Mouse (Mus musculus) midbrain, embryonic 11.5 days (tissue): Measurements from ENCODE around the gene Camk1d. TPM values are rescaled to one million over a fixed set of nuclear protein-coding genes. Genes with fewer than 3 reads are reported as not detected.
A peak's percentile ranks its signal among the peaks of the same experiment; 100 is the strongest.

ENCODE experiments used
- ATAC-seq: fragments of 200-750 bp; cut with Nextera tagmentation; 2 replicates; pipeline ENCODE4 v1.8.0; 2017; ENCODE audit warnings: moderate TSS enrichment, moderate library complexity; ENCODE audit not compliant: low FRiP score
- DNase-seq: peaks from one replicate; pipeline ENCODE4 v3.0.0; 2015; ENCODE audit warnings: low spot score; ENCODE audit errors: missing footprints
- H3K27ac ChIP-seq: fragments of 300-500 bp; sonication (generic); 2 replicates; pipeline ENCODE4 v1.5.1; 2014; ENCODE audit warnings: low read depth, low read length
- H3K27me3 ChIP-seq: fragments of 300-500 bp; sonication (generic); 2 replicates; pipeline ENCODE4 v1.6.1; 2014; ENCODE audit warnings: mild to moderate bottlenecking, low read length, moderate library complexity, mixed read lengths; ENCODE audit not compliant: control insufficient read depth, insufficient read depth
- H3K36me3 ChIP-seq: fragments of 300-500 bp; sonication (generic); 2 replicates; pipeline ENCODE4 v1.6.1; 2014; ENCODE audit warnings: mild to moderate bottlenecking, low read length, moderate library complexity, mixed read lengths; ENCODE audit not compliant: control insufficient read depth, insufficient read depth
- H3K4me1 ChIP-seq: fragments of 300-500 bp; sonication (generic); 2 replicates; pipeline ENCODE4 v1.6.1; 2014; ENCODE audit warnings: low read length; ENCODE audit not compliant: control insufficient read depth, insufficient read depth
- H3K4me2 ChIP-seq: fragments of 300-500 bp; sonication (generic); 2 replicates; pipeline ENCODE4 v1.6.1; 2014; ENCODE audit warnings: mild to moderate bottlenecking, moderate library complexity
- H3K4me3 ChIP-seq: fragments of 300-500 bp; sonication (generic); 2 replicates; pipeline ENCODE4 v1.5.1; 2014; ENCODE audit warnings: low read depth, low read length
- H3K9ac ChIP-seq: fragments of 300-500 bp; sonication (generic); 2 replicates; pipeline ENCODE4 v1.6.1; 2014; ENCODE audit warnings: low read length
- H3K9me3 ChIP-seq: fragments of 300-500 bp; sonication (generic); 2 replicates; pipeline ENCODE4 v1.6.1; 2016; ENCODE audit warnings: low read length; ENCODE audit not compliant: control insufficient read depth
- WGBS: fragments of 180-500 bp; shearing (Covaris S2); extraction: QIAGEN DNeasy Blood & Tissue Kit; methylation state at CpG from one replicate; pipeline ENCODE4 v1.1.7; 2014; 5-methylcytosine and 5-hydroxymethylcytosine counted together
- polyA plus RNA-seq: library from polyadenylated mRNA; unstranded; fragments of >200 nt; fragmentation: Nextera tagmentation; extraction: Ambion mirVana; gene quantifications from 2 replicates; pipeline ENCODE4 v1.2.1, GENCODE M21; 2014

The Camk1d gene
- polyA plus RNA-seq, 1 experiment from 2014 or later = 2.0 TPM

- Histone ChIP-seq H3K36me3 (no peaks in the 10 kb centered on the region), H3K4me3 (no peak overlapping the region), H3K27me3 (no peaks in the 10 kb centered on the region), H3K9ac (no peak overlapping the region), H3K27ac (no peak overlapping the region), H3K4me2 (no peak overlapping the region), H3K9me3 (no peaks in the 10 kb centered on the region), H3K4me1 (no peaks in the 10 kb centered on the region)
- ATAC-seq (no peak), DNase-seq (no peak)
- 69% methylated on average over 8 of the region's 8 CpGs for WGBS
Observed at GRCm38 (mm10) chr2:5698451-5698850, 15.9 kb downstream of the Camk1d start.

DNA sequence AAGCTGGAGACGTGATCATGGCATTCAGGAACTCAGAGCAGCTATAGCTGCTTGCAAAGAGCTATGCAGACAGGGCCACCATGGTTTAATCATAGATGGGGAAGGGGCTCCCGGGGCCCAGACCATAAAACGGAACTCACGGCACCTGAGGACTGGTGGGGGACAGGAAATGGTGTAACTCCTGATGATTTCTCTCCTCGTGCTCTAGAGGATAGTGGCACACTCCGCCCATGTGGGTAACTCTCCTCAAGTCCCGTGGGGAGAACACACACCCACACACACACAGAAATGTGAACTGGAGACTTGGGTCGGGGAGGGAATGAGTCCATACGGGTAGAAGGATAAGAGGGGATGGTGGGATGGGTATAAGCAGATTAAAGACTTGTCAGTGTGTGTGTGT is 20.2 kb downstream of the Camk1d start:
- Histone ChIP-seq H3K27ac (no peak overlapping the region), H3K9me3 (no peaks in the 10 kb centered on the region), H3K4me3 (no peak overlapping the region), H3K9ac (no peak overlapping the region), H3K4me1 (no peaks in the 10 kb centered on the region), H3K36me3 (no peaks in the 10 kb centered on the region), H3K27me3 (no peaks in the 10 kb centered on the region), H3K4me2 (no peak overlapping the region)
- DNase-seq (no peak), ATAC-seq (no peak)
- WGBS = 80% methylated on average over 9 of the region's 9 CpGs

- no peak overlapping the region for H3K27ac ChIP-seq
- H3K4me3 ChIP-seq = no peak overlapping the region
- no peak overlapping the region for H3K4me2 ChIP-seq
- no peak overlapping the region for H3K9ac ChIP-seq
- H3K9me3 ChIP-seq = no peaks in the 10 kb centered on the region
- WGBS = 79% methylated on average over 3 of the region's 3 CpGs
- DNase-seq (no peak), ATAC-seq (no peak)
- no peaks in the 10 kb centered on the region for H3K27me3 ChIP-seq
- H3K4me1 ChIP-seq = no peaks in the 10 kb centered on the region
- H3K36me3 ChIP-seq = no peaks in the 10 kb centered on the region
Observed at GRCm38 (mm10) chr2:5691729-5692128, 22.6 kb downstream of the Camk1d start.

GRCm38 (mm10) chr2:5683366-5683765 is 30.9 kb downstream of the Camk1d start:
- DNase-seq = no peak
- H3K27me3 ChIP-seq = no peaks in the 10 kb centered on the region
- no peaks in the 10 kb centered on the region for H3K36me3 ChIP-seq
- H3K4me1 ChIP-seq = no peaks in the 10 kb centered on the region
- ATAC-seq = no peak
- H3K4me3 ChIP-seq = no peak overlapping the region
- 92% methylated on average over 4 of the region's 4 CpGs for WGBS
- H3K9ac ChIP-seq = no peak overlapping the region
- no peak overlapping the region for H3K27ac ChIP-seq
- no peak overlapping the region for H3K4me2 ChIP-seq
- no peaks in the 10 kb centered on the region for H3K9me3 ChIP-seq

DNA sequence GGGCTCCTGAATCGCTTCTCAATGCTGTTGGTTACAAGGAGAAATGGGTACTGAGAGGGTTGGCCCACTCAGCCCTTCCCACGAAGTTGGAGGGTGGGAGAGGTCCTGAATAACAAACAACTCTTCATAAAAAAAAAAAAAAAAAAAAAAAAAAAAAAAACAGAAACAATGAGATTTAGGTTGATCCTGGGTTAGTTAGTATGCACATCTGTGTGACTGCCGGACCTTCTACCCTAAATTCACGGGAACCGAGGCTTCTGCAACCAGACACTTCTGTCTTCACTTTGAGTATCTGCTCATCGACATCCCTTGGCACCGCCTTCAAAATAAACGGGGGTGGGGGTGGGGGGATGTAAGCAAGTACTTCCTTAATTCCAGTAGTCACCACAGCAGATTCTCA is 32.4 kb downstream of the Camk1d start:
- no peak overlapping the region for H3K9ac ChIP-seq
- WGBS = 89% methylated on average over 8 of the region's 8 CpGs
- no peak for DNase-seq

GRCm38 (mm10) chr2:5681302-5681701 is 33.0 kb downstream of the Camk1d start:
- no peaks in the 10 kb centered on the region for H3K36me3 ChIP-seq
- ATAC-seq = no peak
- no peaks in the 10 kb centered on the region for H3K9me3 ChIP-seq
- no peak overlapping the region for H3K9ac ChIP-seq
- no peaks in the 10 kb centered on the region for H3K4me1 ChIP-seq
- 87% methylated on average over 7 of the region's 7 CpGs for WGBS
- no peak overlapping the region for H3K4me2 ChIP-seq
- no peaks in the 10 kb centered on the region for H3K27me3 ChIP-seq
- peak; percentile 69 for DNase-seq
- H3K27ac ChIP-seq = no peak overlapping the region
- no peak overlapping the region for H3K4me3 ChIP-seq

More for the DNA sequence above, 32.4 kb downstream of the Camk1d start:
- no peak overlapping the region for H3K27ac ChIP-seq
- no peak for ATAC-seq
- H3K27me3 ChIP-seq = no peaks in the 10 kb centered on the region
- no peaks in the 10 kb centered on the region for H3K9me3 ChIP-seq
- H3K4me3 ChIP-seq = no peak overlapping the region
- H3K36me3 ChIP-seq = no peaks in the 10 kb centered on the region
- no peaks in the 10 kb centered on the region for H3K4me1 ChIP-seq
- H3K4me2 ChIP-seq = no peak overlapping the region

- H3K27ac ChIP-seq = no peak overlapping the region
- no peak overlapping the region for H3K4me3 ChIP-seq
- DNase-seq (no peak), ATAC-seq (no peak)
- no peak overlapping the region for H3K4me2 ChIP-seq
- H3K9me3 ChIP-seq = no peaks in the 10 kb centered on the region
- no peaks in the 10 kb centered on the region for H3K27me3 ChIP-seq
- WGBS = 90% methylated on average over 2 of the region's 2 CpGs
- no peaks in the 10 kb centered on the region for H3K36me3 ChIP-seq
- no peaks in the 10 kb centered on the region for H3K4me1 ChIP-seq
- no peak overlapping the region for H3K9ac ChIP-seq
Observed at GRCm38 (mm10) chr2:5679055-5679454, 35.3 kb downstream of the Camk1d start.

DNA sequence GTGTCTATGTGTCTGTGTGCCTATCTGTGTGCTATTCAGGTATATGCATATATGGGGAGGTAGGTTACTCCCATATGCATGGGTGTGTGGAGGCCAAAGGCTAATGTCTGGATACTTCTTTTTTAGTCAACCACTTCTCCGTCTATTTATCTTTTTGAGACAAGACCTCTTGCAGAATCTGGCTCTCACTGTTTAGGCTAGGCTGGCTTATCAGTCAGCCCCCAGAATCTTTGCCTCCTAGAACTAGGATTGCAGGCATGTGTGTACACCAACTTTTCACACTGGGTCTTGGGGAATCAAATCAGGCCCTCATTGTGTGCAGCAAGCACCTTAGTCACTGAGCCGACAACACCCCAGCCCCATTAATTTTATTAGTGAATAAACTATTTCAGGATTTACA is 36.8 kb downstream of the Camk1d start:
- H3K4me1 ChIP-seq = no peaks in the 10 kb centered on the region
- no peaks in the 10 kb centered on the region for H3K36me3 ChIP-seq
- H3K9ac ChIP-seq = no peak overlapping the region
- peak; percentile 39 for DNase-seq
- no peak for ATAC-seq
- no peak overlapping the region for H3K4me2 ChIP-seq
- no peak overlapping the region for H3K4me3 ChIP-seq
- H3K27ac ChIP-seq = no peak overlapping the region
- H3K9me3 ChIP-seq = no peaks in the 10 kb centered on the region
- H3K27me3 ChIP-seq = no peaks in the 10 kb centered on the region
- WGBS = 87% methylated on average over 2 of the region's 2 CpGs

DNA sequence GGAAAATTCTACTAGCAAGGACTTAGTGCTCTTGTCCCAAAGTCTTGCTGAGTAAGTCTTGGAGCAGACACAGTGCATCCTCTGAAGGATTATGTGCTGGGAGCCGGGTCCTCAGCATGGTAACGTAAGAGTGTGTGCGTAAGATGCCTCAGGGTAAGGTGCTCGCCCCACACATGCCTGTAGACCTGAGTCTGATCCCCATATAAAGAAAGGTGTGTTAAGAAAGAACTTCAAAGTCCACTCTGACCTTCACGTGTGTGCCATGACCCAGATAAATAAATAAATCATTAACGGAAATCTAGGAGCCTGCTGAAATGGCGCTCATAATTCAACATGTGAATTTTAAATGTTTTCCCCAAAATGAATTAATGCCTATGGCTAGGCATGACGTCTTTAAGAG is 37.5 kb downstream of the Camk1d start:
- Histone ChIP-seq H3K4me2 (no peak overlapping the region), H3K36me3 (no peaks in the 10 kb centered on the region), H3K4me1 (no peaks in the 10 kb centered on the region), H3K4me3 (no peak overlapping the region), H3K9ac (no peak overlapping the region), H3K27me3 (no peaks in the 10 kb centered on the region), H3K9me3 (no peaks in the 10 kb centered on the region), H3K27ac (no peak overlapping the region)
- no peak for ATAC-seq
- WGBS = 75% methylated on average over 8 of the region's 8 CpGs
- peak; percentile 57 for DNase-seq

DNA sequence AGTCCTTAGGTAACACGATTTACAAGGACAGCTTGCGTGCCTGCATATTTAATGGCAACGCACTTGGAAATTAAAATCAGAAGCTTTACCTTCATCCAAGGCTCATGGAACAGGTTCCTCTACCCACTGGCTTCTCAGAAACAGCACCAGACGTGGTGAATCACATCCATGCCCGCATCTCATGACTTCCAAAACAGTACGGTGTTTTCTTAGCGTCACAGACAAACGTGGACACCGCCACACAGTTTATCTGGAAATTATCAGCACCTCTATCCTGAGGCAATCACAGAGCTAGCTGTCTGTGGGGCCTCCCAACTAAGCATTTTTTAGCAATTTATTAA is 38.2 kb downstream of the Camk1d start:
- DNase-seq (peak; percentile 57), ATAC-seq (no peak)
- 72% methylated on average over 9 of the region's 9 CpGs for WGBS
- Histone ChIP-seq H3K9me3 (no peaks in the 10 kb centered on the region), H3K4me3 (no peak overlapping the region), H3K4me1 (no peaks in the 10 kb centered on the region), H3K36me3 (no peaks in the 10 kb centered on the region), H3K27ac (no peak overlapping the region), H3K4me2 (no peak overlapping the region), H3K27me3 (no peaks in the 10 kb centered on the region), H3K9ac (no peak overlapping the region)
